Mouse (Mus musculus) ES-E14 (cell line): ENCODE results near the gene Insrr.

ENCODE experiments used
- CHD2 ChIP-seq: IDR thresholded peaks from 2 replicates; pipeline ENCODE4 v1.6.1; 2014; ENCODE audit warnings: mild to moderate bottlenecking, low read depth, low read length, inconsistent platforms
- HCFC1 ChIP-seq: IDR thresholded peaks from 2 replicates; pipeline ENCODE4 v1.6.1; 2012; ENCODE audit warnings: low read length, inconsistent platforms, borderline replicate concordance; ENCODE audit not compliant: insufficient read depth
- MAFK ChIP-seq: IDR thresholded peaks from 2 replicates; pipeline ENCODE4 v1.6.1; 2014; ENCODE audit warnings: mild to moderate bottlenecking, low read depth, low read length, inconsistent platforms; ENCODE audit not compliant: insufficient read depth
- ZC3H11A ChIP-seq: IDR thresholded peaks from 2 replicates; pipeline ENCODE4 v1.6.1; 2012; ENCODE audit warnings: low read depth, mild to moderate bottlenecking, inconsistent platforms, low read length, borderline replicate concordance
- ZNF384 ChIP-seq: IDR thresholded peaks from 2 replicates; pipeline ENCODE4 v1.6.1; 2012; ENCODE audit warnings: low read depth, low read length, inconsistent platforms

DNA sequence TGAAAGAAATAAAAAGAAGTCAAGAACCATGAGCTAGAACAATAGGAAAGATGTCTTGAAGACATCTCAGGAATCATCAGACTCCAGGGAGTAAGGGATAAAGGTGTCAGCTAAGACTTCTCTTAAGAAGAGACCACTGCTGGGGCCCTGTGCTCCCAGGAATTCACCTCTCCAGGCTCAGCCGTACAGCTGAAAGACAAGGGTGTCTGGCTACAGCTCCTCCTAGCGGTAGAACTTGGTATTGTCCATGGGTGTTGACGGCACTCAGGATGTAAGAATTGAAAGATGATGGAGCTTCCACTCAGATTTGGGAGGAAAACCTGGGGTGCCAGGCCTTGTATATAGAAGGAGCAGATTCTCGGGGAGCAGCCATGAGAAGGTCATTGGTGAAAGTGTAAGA lies 41.9 kb downstream of the Insrr start:
- TF ChIP-seq ZNF384 (no peak), MAFK (no peak), HCFC1 (no peak), ZC3H11A (peak; percentile 7; the same call in 1 of the 2 replicates), CHD2 (no peak)
